Mouse (Mus musculus): ENCODE data around the gene Tet3.

- TF ChIP-seq POLR2A (IDR thresholded peaks at IDR 0.05; ENCODE audit: low read depth, low read length) (no peak), CTCF (IDR thresholded peaks at IDR 0.05; ENCODE audit: borderline replicate concordance, insufficient read depth, low read length) (no peak)
These were observed 14.4 kb upstream of the Tet3 start for GRCm38 (mm10) chr6:83473240-83473639.
